Mouse (Mus musculus) ZHBTc4 (cell line): ENCODE measurements around the gene Anks1.

Experiments
- DNase-seq: peaks from one replicate; pipeline ENCODE4 v3.0.0-alpha.2; 2011; ENCODE audit warnings: low read depth, low spot score

Gene Anks1

GRCm38 (mm10) chr17:28016056-28016797, 107.1 kb downstream of the Anks1 start:
- no peak for DNase-seq

- peak; percentile 93 for DNase-seq
Observed at GRCm38 (mm10) chr17:28018344-28018743, 109.2 kb downstream of the Anks1 start.

GRCm38 (mm10) chr17:28018776-28019175, 109.7 kb downstream of the Anks1 start:
- DNase-seq = no peak

- peak; percentile 79 for DNase-seq
Observed at GRCm38 (mm10) chr17:28019785-28020696, 110.9 kb downstream of the Anks1 start.

- no peak for DNase-seq
Observed at GRCm38 (mm10) chr17:28021911-28022310, 112.8 kb downstream of the Anks1 start.

GRCm38 (mm10) chr17:28022854-28023655, 113.9 kb downstream of the Anks1 start:
- DNase-seq = no peak

GRCm38 (mm10) chr17:28025541-28025961, 116.4 kb downstream of the Anks1 start:
- DNase-seq = no peak

GRCm38 (mm10) chr17:28026111-28026872, 117.2 kb downstream of the Anks1 start:
- no peak for DNase-seq

- no peak for DNase-seq
Observed at GRCm38 (mm10) chr17:28027197-28027596, 118.1 kb downstream of the Anks1 start.

- no peak for DNase-seq
Observed at GRCm38 (mm10) chr17:28028236-28028635, 119.1 kb downstream of the Anks1 start.

- peak; percentile 76 for DNase-seq
Observed at GRCm38 (mm10) chr17:28029308-28029707, 120.2 kb downstream of the Anks1 start.

GRCm38 (mm10) chr17:28030446-28030845, 121.3 kb downstream of the Anks1 start:
- peak; percentile 19 for DNase-seq

- DNase-seq = no peak
Observed at GRCm38 (mm10) chr17:28031281-28031941, 122.3 kb downstream of the Anks1 start.

- no peak for DNase-seq
Observed at GRCm38 (mm10) chr17:28032219-28032618, 123.1 kb downstream of the Anks1 start.

GRCm38 (mm10) chr17:28033046-28033580, 124.0 kb downstream of the Anks1 start:
- no peak for DNase-seq

- DNase-seq = peak; percentile 57
Observed at GRCm38 (mm10) chr17:28034986-28035385, 125.9 kb downstream of the Anks1 start.

GRCm38 (mm10) chr17:28036813-28037756, 128.0 kb downstream of the Anks1 start:
- no peak for DNase-seq

- peak; percentile 42 for DNase-seq
Observed at GRCm38 (mm10) chr17:28040620-28041019, 131.5 kb downstream of the Anks1 start.

GRCm38 (mm10) chr17:28041298-28041697, 132.2 kb downstream of the Anks1 start:
- DNase-seq = no peak
